Mouse (Mus musculus): ENCODE results near the gene Exph5.

Gene Exph5

GRCm38 (mm10) chr9:53356219-53357155, 55.0 kb downstream of the Exph5 start:
- DNase-seq (ENCODE audit: low read depth, low spot score), result no peak

GRCm38 (mm10) chr9:53371339-53371738, 69.9 kb downstream of the Exph5 start:
- DNase-seq (ENCODE audit: low read depth, low spot score), result no peak

DNA sequence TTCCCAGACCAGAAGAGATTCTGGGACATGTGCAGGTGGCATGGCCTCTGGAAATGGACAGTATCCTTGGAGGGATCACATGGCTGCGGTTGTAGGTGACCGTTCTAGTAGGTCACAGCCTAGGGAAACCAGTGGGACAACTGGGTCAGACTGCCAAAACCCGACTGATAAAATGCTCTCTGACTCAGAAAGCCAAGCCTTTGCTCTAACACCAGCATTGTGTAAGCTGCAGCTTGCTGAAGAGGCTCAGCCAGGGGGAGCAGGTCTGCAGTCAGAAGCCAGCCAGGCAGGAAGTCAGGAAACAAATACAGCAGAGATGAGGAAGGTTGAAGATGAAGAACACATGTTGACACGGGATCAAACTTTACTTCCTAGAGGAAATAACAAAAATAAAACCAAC, 74.4 kb downstream of the Exph5 start:
- DNase-seq (ENCODE audit: low read depth, low spot score), result peak; percentile 66

- DNase-seq (ENCODE audit: low read depth, low spot score), result no peak
Observed at GRCm38 (mm10) chr9:53376820-53377219, 75.3 kb downstream of the Exph5 start.

- DNase-seq (ENCODE audit: low read depth, low spot score), result no peak
Observed at GRCm38 (mm10) chr9:53377597-53377996, 76.1 kb downstream of the Exph5 start.

DNA sequence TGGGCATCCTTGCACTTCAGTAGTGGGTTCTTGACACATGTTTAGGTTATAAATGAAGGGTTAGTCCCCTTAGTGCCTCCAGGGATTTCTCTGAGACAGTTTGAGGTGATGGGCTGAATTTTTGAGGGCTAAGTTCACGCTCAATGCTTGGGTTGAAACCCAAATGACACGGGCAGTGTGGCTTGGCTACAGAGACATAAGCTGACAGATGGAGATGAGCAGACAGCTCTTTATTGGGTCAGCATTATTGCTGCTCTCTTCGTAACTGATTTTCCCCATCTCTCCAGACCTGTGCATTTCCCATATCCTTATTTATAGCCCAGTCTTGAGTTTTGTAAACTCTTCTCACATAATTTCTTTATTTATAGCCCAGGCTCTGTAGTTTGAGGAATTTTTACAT, 76.7 kb downstream of the Exph5 start:
- DNase-seq (ENCODE audit: low read depth, low spot score), result no peak

DNA sequence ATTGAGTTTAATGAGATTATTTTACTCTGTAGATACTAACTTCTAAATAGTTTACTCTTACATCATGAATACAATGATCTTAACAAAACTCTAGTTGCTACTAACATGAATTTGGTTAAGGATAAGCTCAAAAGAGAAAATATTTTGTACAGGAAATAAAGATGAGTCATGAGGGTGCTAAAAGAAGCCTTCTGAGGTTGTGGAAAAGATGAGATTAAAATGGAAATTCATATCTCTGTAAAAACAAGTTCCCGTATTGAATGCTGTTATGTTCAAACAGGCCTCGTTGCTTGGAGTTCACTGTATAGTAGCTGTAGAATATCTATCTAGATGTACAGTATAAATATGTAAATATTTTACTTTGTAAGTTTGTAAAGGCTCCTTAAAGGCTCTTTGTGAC, 79.1 kb downstream of the Exph5 start:
- DNase-seq (ENCODE audit: low read depth, low spot score), result no peak

DNA sequence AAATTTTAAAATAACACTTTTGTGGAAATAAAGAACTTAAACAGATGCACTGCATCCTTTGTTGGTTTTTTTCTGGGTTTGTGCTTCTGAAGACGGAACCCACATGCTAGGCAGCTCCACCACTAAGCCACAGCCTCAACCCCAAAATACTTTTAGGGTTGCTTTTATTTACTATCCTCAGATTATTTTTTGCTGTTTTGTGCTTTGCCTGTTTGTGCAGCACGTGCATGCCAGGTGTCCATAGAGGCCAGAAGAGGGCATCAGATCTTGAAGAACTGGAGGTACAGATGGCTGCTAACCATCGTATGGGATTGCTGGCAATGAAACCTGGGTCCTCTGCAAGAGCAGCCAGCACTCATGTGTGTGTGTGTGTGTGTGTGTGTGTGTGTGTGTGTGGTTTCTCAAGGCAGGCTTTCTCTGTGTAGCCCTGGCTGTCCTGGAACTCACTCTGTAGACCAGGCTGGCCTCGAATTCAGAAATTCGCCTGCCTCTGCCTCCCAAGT, 79.7 kb downstream of the Exph5 start:
- no peak for DNase-seq (ENCODE audit: low read depth, low spot score)

DNA sequence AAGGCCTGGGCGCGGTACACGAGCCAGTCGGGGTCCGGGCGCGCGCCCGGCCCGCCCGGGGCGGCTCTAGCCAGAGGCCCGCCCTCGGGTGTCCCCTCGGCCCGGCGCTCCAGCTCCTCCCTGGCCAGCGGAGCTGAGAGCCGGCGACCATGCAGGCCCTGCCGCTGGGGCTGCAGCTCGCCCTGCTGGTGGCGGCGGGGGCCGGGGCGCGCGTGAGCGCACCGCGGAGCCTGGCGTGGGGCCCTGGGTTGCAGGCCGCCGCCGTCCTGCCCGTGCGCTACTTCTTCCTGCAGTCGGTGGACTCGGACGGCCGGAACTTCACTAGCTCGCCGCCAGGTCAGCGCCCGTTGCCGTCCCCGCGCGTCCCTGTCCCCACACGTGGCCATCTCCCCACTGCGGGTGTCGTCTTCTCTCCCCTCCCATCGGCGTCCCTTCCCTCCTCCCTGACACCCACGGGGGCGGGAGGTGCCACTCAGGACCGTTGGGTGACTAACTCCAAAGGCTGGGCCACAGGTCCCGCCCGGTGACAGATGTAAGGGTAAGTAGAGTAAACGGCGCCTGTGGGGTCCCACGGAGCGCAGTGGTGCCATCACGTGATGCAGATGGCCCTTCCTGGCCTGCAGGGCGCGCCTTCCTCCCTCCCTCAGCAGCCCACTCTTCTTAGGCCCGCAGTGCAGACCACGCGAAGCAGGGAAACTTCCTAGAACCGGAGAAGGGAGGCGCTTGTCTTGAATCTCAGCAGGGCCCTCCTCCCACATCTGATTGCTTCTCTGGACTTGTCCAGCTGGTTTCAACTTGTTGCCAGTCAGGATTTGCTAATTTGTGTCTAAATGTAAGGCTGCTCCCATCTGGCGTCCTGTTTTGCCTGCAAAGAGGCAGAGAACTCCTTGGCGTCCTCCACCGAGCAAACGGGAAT, 82.7 kb downstream of the Exph5 start, which contains the start of gene Kdelc2:
TSS of gene Kdelc2 (plus strand) at position 75 of the 916 bp plus-strand sequence.
- DNase-seq (ENCODE audit: low read depth, low spot score), result peak; percentile 92

GRCm38 (mm10) chr9:53384873-53385272, 83.4 kb downstream of the Exph5 start:
- no peak for DNase-seq (ENCODE audit: low read depth, low spot score)

GRCm38 (mm10) chr9:53387431-53387830, 86.0 kb downstream of the Exph5 start:
- DNase-seq (ENCODE audit: low read depth, low spot score), result no peak

DNA sequence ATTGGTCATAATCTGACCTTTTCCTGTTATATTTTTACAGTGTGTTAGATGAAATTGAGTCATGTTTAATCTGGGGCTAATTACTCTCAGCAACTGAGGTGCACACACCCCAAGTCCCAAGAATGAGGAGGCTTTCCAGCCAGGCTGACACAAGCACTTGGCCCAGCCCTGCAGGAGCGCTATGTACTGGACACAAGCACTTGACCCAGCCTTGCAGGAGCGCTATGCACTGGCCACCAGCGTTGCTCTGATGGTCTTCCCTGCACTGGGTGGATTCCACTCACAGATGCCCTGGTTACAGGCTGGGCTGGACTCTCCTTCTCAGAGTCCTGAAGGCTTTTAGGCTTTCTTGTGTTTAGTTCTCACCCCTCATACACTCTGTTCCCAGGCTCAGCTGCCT, 87.6 kb downstream of the Exph5 start:
- DNase-seq (ENCODE audit: low read depth, low spot score), result no peak

GRCm38 (mm10) chr9:53390136-53390535, 88.7 kb downstream of the Exph5 start:
- DNase-seq (ENCODE audit: low read depth, low spot score), result no peak

GRCm38 (mm10) chr9:53397685-53398387, 96.4 kb downstream of the Exph5 start:
- no peak for DNase-seq (ENCODE audit: low read depth, low spot score)

DNA sequence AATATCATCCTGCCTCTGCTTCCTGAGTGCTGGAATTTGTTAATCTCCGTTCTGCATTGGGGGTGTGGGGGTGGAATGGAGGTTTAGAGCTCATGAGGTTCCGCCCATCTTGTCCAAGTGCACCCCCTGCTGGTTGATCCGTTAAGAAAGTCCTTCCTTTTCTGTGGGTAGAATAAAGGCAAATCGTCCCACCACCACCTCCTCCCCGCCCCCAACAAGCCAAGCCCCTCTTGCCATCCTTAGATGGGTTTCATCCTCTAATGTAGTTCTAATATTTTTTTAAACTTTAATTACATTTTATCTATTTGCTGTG, 96.9 kb downstream of the Exph5 start:
- DNase-seq (ENCODE audit: low read depth, low spot score), result peak; percentile 82

GRCm38 (mm10) chr9:53399537-53399936, 98.1 kb downstream of the Exph5 start:
- DNase-seq (ENCODE audit: low read depth, low spot score), result no peak

- DNase-seq (ENCODE audit: low read depth, low spot score), result no peak
Observed at GRCm38 (mm10) chr9:53400696-53401095, 99.2 kb downstream of the Exph5 start.

DNA sequence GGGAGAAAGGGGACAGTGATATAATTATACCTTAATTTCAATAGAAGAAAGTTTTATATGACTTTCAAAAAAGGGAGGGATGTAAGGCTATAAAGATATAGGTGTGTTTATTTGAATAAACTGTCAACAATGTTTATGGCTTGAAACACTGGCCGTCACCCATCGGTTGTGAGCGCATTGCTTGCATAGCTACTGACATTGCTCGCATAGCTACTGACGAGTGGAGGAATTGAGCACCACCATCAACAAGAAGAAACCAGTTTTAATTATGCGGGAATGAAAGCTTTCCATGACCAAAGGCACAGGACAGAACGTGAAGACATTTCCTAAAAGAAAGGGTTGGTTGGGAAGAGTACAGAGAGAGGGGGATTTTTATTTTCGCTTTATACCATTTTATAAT, 99.7 kb downstream of the Exph5 start:
- no peak for DNase-seq (ENCODE audit: low read depth, low spot score)

GRCm38 (mm10) chr9:53402291-53402711, 100.8 kb downstream of the Exph5 start, which contains the start of gene 4930550C14Rik:
Gene 4930550C14Rik, plus strand, starts transcription at chr9:53402325.
- no peak for DNase-seq (ENCODE audit: low read depth, low spot score)

GRCm38 (mm10) chr9:53402991-53403390, 101.5 kb downstream of the Exph5 start:
- DNase-seq (ENCODE audit: low read depth, low spot score), result no peak

- peak; percentile 61 for DNase-seq (ENCODE audit: low read depth, low spot score)
Observed at GRCm38 (mm10) chr9:53404050-53404752, 102.7 kb downstream of the Exph5 start.
